Mouse (Mus musculus) monocyte, adult 5-6 weeks (primary cell): ENCODE measurements at regions not wholly inside any gene's neighbourhood (a gene's known extent, or its start where the extent isn't known, plus 50 kb on each side); places are given as distances from the start of the nearest gene placed in this dataset.

ENCODE experiments used
- ATAC-seq: fragments of 153-309, 156-312 bp; replicated peaks from 2 replicates; pipeline ENCODE4 v1.8.0; 2017; ENCODE audit warnings: mild to moderate bottlenecking; ENCODE audit not compliant: low TSS enrichment, insufficient number of reproducible peaks, severe bottlenecking, poor library complexity, low FRiP score

- ATAC-seq: no peak
Observed at GRCm38 (mm10) chr2:45956792-45957330, 839.7 kb upstream of the Zeb2 start.

DNA sequence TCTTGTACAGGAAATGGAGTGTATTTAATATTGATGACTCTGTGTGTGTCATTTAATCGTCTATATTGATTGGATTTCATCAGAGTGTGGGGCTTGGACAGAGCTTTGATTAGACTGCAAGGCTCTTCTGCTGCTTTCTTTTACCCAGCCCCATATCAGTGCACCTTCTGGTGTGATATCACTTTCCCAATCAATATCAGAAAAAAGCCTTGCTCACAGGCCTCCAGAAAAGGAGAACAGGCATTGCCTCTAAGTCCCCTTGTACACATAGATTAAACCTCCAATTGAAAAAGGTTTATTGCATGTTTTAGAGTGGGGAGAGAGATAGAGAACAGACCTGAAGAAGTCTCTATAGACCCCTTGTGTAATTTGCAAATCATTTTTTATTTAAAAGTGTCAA lies 831.6 kb upstream of the Zeb2 start:
- no peak for ATAC-seq

DNA sequence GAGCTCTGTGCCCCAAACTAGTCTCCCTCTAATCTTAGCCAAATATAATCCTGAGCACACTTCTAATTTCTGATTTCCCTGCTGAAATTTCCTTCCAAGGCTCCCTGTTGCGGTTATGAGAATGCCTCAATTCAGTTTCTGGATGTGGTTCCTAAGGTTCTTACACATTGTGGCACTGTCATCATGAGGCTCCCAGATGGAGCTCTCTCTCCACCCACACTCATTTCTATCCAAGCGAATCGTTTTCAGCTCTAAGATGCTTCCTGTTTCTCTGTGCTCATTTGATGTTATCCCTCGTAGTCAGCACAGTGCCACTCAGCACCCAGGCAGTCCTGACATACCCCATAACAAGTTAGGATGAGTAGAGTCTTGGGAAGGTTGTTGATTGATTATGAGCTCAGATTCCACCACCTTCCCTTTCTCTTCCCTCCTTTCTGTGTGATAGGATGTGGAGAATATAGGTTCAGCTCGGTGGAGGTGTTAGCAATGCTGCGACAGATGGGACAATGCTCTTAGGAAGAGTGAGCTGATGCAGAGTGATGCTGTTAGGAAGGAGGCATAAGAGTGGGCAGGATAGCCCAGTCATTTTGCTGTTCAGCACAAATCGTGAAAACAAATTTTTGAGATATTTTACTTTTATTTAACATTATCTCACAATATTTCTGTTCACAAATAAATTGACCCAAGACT lies 808.7 kb upstream of the Zeb2 start:
- ATAC-seq: no peak

DNA sequence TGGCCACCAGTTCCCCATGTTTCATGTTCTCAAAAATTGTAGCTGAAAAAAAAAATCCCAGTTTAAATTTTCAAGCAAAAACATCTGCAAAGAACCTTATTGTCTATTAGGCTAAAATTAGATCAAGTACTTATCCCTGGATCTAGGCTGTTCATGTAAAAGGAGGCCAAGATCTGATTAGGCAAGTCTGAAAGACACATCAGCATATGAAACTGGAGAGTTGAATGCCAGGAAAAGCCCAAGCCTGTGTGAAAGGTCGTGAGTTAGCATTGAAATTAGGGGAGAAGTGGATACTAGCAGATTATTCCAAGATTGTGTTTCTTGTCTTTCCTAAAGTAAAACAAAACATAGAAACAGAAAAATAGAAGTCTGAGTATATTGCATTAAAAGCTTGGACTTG lies 791.7 kb upstream of the Zeb2 start:
- no peak for ATAC-seq

- ATAC-seq: no peak
Observed at GRCm38 (mm10) chr2:45904623-45905235, 787.5 kb upstream of the Zeb2 start.

DNA sequence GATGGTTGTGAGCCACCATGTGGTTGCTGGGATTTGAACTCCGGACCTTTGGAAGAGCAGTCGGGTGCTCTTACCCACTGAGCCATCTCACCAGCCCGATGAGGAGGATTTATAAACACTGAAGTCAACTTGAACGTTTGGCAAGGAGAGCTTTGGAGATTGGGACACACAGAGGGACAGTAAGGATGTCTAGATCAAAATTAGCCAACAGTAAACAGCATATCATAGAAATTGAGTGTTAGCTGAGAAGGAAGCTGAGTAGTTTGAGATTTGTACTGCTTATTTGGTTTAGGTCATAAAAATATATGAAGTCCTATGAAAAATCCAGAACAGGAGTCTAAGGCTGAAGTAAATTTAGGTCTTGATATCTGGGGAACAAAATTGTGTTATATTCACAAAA lies 786.9 kb upstream of the Zeb2 start:
- no peak for ATAC-seq

DNA sequence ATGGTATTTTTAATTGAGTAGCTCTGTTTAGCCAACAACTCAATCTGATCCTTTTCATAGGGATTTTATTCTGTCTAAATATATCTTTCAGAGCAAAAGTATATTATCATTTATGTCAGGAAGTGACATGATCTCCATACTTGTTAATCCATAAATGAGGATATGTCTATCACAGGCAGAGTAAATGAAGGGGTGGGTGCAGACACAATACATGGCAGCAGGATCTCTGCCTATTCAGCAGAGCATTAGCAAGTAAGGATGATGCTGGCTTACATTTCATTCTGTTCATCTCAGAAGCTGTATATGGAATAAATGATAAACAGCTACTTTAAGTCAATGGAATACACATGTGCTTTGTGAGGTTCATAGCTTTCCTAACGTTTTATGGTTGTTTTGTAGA lies 786.2 kb upstream of the Zeb2 start:
- ATAC-seq: no peak

DNA sequence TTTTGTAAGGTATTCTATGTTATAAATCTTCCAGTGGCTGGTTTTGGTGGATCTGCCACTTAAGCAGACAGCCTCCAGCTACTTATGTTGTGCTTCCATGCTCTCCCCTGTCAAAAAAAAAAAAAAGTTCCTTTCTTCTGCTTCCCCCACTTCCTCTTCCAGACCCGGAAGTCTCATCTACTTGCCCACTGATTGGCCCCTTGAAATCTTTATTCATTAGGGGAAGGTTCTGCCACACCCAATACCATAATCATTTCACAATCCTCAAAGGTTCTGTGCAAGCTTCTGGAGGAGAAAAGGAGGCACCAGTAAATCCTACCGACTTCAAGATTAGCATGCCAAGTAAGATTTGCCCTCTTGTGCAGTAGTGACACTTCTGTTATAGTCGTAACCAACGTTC lies 784.7 kb upstream of the Zeb2 start:
- ATAC-seq: peak; percentile 79

- no peak for ATAC-seq
Observed at GRCm38 (mm10) chr2:45884680-45885079, 767.5 kb upstream of the Zeb2 start.

DNA sequence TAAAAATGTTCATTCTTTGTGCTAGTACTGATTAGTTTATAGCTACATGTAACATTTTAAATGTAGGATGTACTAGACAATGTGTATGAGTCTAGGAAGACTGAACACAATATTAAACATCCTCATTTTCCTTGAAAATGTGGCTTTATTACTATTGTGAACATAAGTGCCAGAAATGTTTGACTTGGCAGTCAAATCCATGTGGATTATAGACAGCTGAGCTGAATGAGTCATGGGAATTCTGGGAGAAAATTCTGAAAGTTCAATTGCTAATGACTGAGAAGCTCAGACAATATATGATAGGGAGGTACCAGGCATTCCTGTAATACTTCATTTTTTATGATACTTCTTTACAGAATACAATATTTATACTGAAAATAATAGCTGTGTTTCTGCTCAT lies 761.5 kb upstream of the Zeb2 start:
- ATAC-seq: no peak

DNA sequence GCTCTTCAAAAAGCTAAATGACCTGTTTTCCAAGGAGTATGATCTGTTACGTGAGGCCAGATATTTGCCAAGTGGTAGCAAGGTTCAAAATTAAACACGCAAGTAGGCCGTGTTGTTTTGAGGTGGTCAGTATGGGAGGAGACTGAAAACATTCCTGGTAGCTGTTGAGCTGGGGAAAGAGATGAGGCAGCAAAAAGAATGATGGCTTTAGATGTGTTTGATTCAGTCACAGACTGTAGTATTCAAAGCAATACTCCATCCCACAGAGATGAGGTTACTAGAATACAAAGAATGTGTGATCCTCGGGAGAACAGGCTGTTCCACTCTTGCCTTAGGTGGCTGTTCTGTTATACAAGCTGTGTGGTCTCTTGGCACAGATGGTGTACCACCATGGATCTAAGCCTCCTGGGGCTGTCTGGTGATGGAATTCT lies 742.7 kb upstream of the Zeb2 start:
- no peak for ATAC-seq

GRCm38 (mm10) chr2:45859445-45859844 lies 742.2 kb upstream of the Zeb2 start:
- no peak for ATAC-seq

GRCm38 (mm10) chr2:45850018-45850605 lies 732.9 kb upstream of the Zeb2 start:
- ATAC-seq: no peak

DNA sequence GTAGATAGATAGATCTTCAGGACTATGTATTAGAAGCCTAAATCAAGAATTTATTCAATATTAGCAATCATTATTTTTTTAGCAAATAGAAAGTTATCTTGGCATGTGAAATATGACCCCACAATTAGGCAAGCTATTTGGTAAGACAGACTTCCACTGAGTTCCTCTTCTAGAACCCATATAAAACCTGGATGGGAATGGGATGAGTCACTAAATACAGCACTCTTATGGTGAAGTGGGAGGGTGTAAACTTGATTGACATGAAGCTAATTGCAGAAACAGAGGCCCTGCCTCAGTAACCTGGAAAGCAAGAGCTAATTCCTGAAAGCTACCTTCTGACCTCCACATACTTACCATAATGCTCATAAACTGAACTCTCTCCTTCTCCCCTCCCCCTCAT lies 723.2 kb upstream of the Zeb2 start:
- no peak for ATAC-seq

DNA sequence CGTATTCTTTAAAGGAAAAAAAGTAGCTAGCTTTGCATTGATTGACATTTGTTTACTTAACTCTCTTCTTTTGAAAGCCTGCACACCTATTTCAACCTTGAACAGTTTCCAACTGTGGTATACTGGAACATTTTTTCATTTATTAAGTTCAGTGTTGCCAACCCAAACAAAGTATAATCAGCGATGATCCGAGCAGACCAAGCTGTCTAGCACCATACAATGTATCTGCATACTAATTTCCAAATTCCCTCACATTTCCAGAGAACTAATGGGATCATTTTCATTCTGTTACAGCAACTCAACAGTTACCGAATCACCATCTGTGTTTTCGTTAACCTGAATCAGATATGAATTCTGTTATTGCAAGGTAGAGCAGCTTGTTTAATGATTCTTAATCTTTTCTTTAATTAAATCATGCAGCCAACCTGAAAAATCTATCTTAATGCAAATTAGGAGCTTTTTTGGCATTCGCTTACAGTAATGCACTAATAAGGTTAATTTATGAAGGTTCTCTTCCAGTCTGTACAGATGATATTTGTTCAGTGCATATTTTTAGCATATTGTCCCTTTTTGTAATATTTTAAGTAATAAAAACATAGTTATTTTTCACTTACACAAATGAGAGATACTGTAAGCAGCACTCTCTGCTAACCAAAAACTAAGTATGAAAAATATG lies 719.5 kb upstream of the Zeb2 start:
- no peak for ATAC-seq

GRCm38 (mm10) chr2:45817945-45818719 lies 700.9 kb upstream of the Zeb2 start:
- no peak for ATAC-seq

- ATAC-seq: no peak
Observed at GRCm38 (mm10) chr2:45814741-45815140, 697.5 kb upstream of the Zeb2 start.

DNA sequence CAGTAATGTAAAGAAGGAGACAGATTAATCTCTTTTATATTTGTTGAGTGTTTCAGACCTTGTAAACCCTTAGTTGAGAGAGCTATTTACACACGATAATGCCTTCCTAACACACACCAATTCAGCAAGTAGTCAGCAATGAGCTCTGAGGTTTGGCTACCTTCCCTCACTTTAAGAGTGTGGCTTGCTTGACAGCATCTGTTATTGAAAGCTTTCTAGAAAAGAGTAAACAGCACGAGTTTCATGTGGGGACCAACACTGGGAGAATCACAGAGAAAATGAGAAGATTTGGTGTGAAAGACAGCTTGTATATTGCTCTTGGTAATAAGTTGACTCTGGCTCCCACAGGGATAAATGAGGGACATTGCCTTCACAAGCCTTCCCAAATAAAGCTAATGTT lies 688.1 kb upstream of the Zeb2 start:
- ATAC-seq: no peak

DNA sequence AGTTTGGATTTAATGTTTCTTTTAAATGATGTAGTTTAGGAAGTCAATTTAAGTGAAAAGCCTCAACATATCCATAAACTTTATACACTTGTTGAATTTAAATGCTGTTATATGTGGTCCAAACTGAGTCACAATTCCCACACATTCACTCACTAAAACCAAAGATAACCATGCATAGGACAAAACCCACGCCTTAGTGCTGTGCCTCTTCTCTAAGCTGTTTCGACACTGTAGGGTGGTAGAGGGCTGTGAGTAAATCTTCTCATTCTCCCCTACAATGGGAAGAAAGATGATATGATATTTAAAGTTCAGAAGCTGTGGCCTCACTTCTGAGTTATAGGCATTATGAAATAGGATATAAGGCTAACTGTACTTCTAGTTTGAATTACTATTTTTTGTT lies 682.9 kb upstream of the Zeb2 start:
- ATAC-seq: no peak
